Mouse (Mus musculus) urinary bladder, postnatal 4 days (tissue): ENCODE results near the gene Garnl3.
"Not testable (repeated sequence)": the region's sequence is repeated elsewhere in the genome, so short reads cannot be mapped to it uniquely, and the experiment has no call there.

Source experiments
- DNase-seq, 2 experiments: peaks; one replicate each; pipeline ENCODE4 v3.0.0; 2021 to 2022; ENCODE audit warnings: low spot score in 2 of 2

The Garnl3 gene

GRCm38 (mm10) chr2:33154751-33155372 is 23.4 kb upstream of the Garnl3 start:
- DNase-seq, result peak; percentile 60 to 77

GRCm38 (mm10) chr2:33146994-33147393 is 15.5 kb upstream of the Garnl3 start:
- DNase-seq, result no peak

DNA sequence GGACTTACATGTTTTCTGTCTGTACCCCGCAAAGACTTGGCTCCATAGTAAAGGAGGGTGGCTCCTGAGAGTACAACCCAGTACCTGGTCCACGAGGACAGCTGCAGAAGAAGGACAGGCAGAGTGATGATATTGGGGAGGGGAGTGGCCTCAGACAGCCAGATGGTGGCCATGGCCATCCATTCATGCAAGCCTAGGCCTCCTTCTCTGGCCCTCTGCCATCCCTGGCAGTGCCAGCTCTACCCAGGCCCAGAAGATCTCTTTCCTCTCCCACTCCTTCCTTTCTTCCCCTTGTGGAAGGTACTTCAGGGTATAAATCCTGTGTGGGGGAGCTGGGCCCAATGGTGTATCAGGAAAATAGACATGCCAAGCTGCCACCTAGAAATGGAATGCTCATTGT is 11.8 kb upstream of the Garnl3 start:
- no peak for DNase-seq

DNA sequence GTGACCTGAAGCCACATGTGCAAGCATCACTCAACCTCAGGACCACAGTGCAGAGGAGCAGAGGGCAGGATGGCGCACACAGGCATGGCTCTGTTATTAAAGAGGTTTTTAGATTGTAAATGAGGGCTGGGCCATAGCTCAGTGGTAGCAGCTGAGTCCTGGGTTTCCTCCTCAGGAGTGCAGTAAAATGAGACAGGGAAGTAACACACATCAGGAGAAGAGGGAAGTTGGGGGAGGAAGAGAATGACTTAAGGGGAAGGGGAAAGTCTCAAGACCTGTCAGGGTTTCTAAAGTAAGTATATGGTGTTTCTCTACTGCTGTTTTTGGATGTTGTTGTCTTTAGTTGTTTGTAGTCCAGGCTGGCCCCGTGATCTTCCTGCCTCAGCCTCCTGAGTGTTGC is 7.0 kb upstream of the Garnl3 start:
- no peak for DNase-seq

GRCm38 (mm10) chr2:33137731-33138130 is 6.3 kb upstream of the Garnl3 start:
- peak in 1 of 2 experiments; percentile 50 for DNase-seq

DNA sequence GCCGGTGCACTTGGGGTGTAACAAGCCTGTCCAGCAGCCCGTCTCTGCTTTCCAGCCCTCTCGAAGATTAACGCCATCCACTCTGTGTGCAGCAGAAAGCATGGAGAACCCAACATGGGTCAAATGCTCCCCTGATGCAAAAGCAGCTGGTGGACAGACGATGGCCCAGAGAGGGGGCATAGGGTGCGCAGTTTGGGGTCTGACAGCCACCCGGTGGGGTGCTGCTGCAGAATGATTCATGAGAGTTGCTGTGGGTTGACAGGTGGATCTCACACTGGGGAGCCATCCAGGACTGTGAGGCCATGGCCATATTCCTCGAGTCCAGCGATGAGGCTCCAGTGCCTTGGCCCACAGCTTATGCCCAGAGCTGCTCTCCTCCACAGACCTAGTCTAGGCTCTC is 5.8 kb upstream of the Garnl3 start:
- DNase-seq, result peak in 1 of 2 experiments; percentile 55

DNA sequence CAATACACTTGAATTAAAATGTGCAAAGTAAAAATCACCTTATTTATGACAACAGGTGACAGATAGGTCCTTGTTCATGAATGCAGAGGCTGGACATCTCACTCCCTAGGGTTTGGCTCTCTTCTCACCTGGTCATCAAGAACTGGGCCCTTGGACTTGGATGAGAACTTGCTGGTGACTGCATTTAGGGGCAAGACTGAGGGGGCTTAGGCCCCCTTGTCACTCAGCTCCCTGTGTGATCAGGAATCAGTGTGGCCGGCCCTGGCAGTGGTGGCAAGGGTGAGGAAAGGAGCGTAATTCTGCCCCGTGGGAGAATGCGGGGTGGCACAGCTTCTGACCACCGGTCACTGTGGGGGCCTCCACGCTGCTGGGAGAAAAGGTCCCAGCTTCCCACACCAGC is 4.9 kb upstream of the Garnl3 start:
- peak in 1 of 2 experiments; percentile 55 for DNase-seq

GRCm38 (mm10) chr2:33134766-33135490 is 3.5 kb upstream of the Garnl3 start:
- peak in 1 of 2 experiments; percentile 56 for DNase-seq

DNA sequence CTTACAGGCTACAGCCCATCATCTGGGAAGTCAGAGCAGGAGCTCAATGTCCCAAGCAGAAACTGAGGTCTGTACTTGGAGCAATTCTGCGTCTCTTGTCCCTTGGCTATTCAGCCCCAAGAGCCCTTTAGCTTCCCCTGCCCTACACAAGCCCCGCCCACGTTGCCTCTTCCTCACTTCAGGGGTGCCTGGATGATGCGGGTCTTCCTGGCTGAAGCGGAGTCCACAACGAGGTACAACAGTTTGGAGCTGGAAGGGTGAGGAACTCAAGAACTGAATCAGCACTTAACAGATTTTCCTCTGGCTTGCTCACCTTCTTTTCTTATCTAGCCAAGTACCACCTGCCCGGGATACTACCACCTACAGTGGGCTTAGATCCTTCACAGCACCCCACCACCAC is 852 bp upstream of the Garnl3 start:
- DNase-seq, result peak in 1 of 2 experiments; percentile 58

GRCm38 (mm10) chr2:33130526-33131483 is 649 bp downstream of the Garnl3 start:
- peak; percentile 96 to 98 for DNase-seq

GRCm38 (mm10) chr2:33130141-33130525 is 1.3 kb downstream of the Garnl3 start:
- DNase-seq, result no peak

DNA sequence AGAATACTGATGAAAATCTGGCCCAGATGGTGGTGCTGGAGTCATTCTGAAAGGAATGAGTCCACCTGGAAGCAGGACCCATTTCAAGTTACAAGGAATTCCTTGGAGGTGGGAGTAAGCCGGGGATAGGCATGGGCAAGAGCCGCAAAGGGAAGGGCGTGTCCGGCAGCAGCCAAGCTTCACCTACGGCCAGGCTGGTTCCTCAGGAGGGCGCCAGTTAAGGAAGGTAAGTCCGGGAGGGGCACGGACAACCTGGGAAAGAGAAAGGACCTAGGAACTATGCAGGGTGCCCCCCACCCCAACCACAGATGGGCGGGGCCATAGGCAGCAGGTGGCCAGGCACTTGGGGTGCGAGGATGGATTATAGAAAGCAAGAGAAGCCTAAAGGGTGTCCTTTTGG is 1.8 kb downstream of the Garnl3 start:
- peak in 1 of 2 experiments; percentile 57 for DNase-seq

- peak in 1 of 2 experiments; percentile 43 for DNase-seq
Observed at GRCm38 (mm10) chr2:33129005-33129404, 2.4 kb downstream of the Garnl3 start.

- peak in 1 of 2 experiments; percentile 47 for DNase-seq
Observed at GRCm38 (mm10) chr2:33127271-33127670, 4.2 kb downstream of the Garnl3 start.

GRCm38 (mm10) chr2:33122856-33123255 is 8.6 kb downstream of the Garnl3 start:
- no peak for DNase-seq

- peak in 1 of 2 experiments; percentile 22 for DNase-seq
Observed at GRCm38 (mm10) chr2:33100536-33100935, 30.9 kb downstream of the Garnl3 start.

- DNase-seq, result peak in 1 of 2 experiments; percentile 50
Observed at GRCm38 (mm10) chr2:33097326-33097725, 34.1 kb downstream of the Garnl3 start.

GRCm38 (mm10) chr2:33095221-33095671 is 36.2 kb downstream of the Garnl3 start:
- no peak for DNase-seq

- DNase-seq, result no peak
Observed at GRCm38 (mm10) chr2:33090620-33091520, 40.6 kb downstream of the Garnl3 start.

- not testable (repeated sequence) for DNase-seq
Observed at GRCm38 (mm10) chr2:33090033-33090400, 41.4 kb downstream of the Garnl3 start.
